9 mouse cellular contexts compared by ENCODE assay signal in genomic region chr4:9778391-9778790, GRCm38 (mm10).
"Had no signal": no experiment of that assay in that cellular context is flagged by ENCODE, and none has a peak within 500 bp of the region (broad histone marks: within the 10 kb centered on the region; RNA-seq: fewer than 3 reads in every experiment).

No protein-coding gene starts in this region.

- DNase-seq: liver, embryonic 13.5 days; liver, postnatal 0 days; lung, adult 2 months; right cerebral cortex, postnatal 14 days; thymus, adult 2 months; thymus, postnatal 25 days; thymus, postnatal 4 days had no signal

- ATAC-seq: liver, postnatal 0 days; midbrain, embryonic 13.5 days; midbrain, embryonic 15.5 days had no signal
